Mouse (Mus musculus) layer of hippocampus, adult 18-20 months (tissue): ENCODE results near the gene Ank3. TPM values are rescaled to one million over a fixed set of nuclear protein-coding genes. Genes with fewer than 3 reads are reported as not detected.
A peak's percentile ranks its signal among the peaks of the same experiment; 100 is the strongest.

Experiments used
- DNase-seq, 2 experiments: peaks; one replicate each; pipeline ENCODE4 v3.0.0; 2022; ENCODE audit warnings: low spot score in 2 of 2
- total RNA-seq, 2 experiments: library from RNA; stranded (reverse); gene quantifications; 2 replicates each; pipeline ENCODE4 v1.2.3; 2021

The Ank3 gene
- total RNA-seq, 2 experiments from 2014 or later, result 414 to 427 TPM

DNA sequence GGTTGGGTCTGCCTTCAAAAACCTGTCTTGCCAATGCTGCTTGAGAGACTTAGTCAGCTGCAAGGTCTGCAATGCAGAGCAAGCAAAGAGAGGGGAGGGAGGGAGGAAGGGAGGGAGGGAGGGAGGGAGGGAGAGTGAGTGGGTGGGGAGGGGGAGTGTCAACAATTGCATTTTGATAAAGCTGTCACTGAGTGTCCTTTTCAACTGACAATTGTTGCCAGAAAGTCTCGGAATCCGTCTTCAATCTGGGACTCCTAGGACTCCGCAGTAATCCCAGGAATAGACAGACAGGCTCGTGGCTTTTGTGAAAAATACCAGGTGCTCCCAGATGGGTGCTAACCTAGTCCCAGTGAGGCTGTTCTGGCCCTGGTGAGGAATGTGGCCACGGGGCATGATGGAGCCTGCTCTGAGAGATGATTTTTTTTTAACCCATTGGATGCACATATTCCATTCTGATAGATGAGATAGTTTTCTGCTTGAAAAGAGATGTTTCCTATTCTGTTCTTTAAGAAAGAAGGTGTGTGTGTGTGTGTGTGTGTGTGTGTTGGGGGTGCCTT lies 254.6 kb downstream of the Ank3 start:
- no peak for DNase-seq

DNA sequence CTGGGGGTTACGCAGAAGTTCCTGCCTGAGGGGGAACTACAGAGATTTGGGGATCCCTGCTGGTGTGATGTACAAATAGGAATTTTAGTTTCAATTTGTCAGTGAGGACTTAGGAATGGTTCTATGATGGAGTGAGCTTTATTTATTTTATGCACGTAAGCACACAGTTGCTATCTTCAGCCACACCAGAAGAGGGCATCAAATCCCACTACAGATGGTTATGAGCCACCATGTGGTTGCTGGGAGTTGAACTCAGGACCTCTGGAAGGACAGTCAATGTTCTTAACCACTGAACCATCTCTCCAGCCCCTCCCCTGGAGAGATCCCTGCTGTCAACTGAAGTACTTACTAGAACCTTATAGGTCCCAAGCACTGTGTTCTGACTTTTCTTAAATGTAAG lies 255.6 kb downstream of the Ank3 start:
- DNase-seq, result no peak

DNA sequence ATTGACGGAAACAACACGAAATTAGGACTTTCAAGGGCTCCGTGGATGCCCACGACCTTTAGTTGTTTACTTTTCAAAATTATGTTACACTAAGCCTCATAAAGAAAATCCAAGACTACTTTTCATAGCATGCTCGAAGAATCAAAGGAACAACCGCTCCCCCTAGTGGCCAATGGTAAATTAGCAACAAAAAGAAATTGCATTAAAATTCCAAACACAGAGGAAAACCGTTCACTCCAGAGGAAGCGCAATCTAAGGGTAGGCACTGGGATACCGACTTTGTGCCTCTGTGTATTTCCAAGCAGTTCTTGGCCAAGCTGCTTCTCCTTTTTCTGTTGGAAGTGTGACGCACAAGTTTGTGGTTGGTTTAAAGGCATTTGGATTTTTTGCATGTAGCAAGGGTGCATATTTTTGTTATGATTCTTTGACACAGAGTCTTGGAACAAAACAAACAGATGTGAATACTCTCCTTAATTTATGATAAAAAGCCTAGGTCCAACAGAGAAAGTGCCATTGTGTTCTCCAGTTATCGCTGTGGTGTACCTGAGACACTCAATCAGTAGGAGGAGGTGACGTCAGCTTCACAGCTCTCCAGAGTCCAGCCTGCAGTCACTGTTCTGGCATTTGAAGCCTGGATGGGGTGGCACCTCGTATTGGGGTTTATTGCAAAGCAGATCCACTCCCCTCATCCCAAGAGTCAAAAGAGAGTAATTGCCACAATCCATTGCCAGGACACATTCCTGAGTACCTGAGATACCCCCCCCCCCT lies 256.5 kb downstream of the Ank3 start:
- peak; percentile 63 to 88 for DNase-seq

DNA sequence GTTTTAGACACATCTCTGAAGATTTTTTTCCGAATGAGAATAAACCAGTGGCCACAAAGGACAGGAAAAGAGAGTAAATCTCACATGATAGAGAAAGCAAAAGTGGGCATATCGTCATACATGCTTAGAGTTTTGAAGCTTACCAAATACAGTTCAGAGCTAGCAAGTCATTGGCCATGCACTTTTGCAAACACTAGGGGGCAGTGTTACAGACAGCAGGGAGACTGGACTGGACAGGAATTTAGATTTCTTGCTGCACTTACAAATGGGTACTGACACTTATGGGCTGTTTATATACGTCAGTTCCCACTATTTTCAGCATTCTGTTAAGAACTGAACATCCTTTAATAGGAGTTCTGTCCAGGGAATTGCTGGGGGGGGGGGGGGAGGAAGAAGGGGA lies 257.7 kb downstream of the Ank3 start:
- peak; percentile 42 to 75 for DNase-seq

- DNase-seq, result no peak
Measured at GRCm38 (mm10) chr10:69659818-69660217, 261.2 kb downstream of the Ank3 start.

GRCm38 (mm10) chr10:69662338-69662737 lies 263.8 kb downstream of the Ank3 start:
- DNase-seq, result peak; percentile 71 to 91

DNA sequence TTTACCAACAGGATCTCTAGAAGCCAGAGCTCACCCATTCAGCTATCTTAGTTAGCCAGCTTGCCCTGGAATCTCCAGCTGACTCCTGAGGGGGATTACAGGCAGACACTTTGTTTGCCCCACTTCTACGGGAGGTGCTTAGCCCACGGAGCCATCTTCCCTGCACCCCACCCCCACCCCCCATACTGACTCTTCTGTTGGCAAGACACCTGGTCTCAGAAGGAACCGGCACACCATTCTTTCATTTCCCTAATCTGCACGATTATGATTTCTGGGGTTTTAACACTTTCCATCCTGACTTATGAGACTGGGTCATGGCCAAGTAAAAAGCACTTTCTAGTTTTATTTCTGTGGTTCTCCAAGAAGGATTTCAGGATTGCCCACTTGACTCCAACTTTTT lies 268.9 kb downstream of the Ank3 start:
- no peak for DNase-seq

DNA sequence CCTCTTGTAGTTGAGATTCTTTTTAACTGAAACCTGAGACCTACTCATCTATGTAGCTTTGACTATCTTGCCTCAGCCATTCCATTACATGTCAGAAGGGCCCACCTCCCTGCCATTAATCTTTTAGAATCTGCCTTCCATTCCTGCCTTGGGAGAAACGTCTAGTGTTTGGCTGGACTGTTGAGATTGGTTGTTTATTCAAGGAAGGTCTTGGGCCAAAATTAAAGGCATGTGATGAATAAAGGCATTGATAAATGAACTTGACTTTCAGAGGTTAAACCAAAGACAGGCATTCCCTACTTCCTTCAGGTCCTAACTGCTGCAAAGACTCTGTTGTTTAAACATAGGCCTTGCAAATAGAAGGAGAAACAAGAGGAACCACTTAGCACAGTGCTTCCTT lies 271.9 kb downstream of the Ank3 start:
- no peak for DNase-seq

GRCm38 (mm10) chr10:69670959-69671358 lies 272.4 kb downstream of the Ank3 start:
- DNase-seq, result no peak

DNA sequence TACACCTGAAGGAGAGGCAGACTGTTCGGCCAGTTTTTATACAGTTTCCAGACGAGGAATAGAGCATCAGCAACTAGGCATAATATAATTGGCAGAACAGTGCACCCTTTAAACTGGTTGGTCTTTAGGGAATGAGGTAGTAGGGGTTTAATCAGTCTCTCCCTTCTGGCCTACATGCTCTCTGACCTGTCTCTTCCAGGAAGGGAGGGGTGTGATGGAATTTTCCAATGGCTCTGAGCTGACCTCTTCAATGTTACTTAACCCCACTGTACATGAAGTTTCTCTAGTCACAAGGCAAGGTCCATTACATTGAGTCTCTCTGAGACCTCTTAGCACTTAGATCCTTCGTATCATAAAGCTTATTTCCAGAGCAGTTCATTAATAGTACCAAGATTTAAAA lies 272.9 kb downstream of the Ank3 start:
- no peak for DNase-seq

DNA sequence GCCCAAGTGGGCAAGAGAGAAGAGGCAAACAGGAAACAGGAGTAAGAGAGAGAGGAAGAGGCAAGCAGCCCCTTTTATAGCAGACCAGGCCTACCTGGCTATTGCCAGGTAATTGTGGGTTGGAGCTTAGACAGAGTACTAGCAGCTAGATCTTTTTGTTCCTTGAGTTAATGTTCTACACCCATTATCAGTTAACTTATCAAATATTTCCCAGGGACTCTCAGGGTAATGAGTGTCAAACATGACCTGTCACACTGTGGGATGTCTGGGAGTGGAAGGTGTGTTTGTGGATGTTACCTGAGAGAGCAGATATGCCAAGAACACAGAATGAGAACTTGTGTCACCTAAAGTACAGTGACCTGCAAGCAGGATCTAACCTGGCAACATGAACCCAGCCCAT lies 274.0 kb downstream of the Ank3 start:
- DNase-seq, result no peak

DNA sequence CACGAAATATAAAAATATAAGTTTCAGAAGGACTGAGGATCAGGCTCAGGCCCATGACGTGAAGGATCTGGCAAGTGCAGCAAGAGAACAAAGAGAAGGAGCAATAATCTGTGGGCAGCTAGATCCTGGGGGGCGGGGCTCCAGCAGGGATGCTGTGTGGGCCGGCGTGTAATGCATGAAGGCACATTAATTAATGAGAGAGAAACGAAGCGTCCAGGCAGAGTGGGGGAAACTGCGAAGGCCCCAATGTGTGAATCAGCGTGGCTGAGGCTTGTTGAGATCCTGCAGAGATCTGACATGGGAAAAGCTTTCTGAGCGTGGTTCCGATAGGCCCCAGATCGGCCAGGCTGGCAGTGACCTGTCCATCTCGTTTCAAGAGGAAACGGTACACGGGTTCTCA lies 279.7 kb downstream of the Ank3 start:
- DNase-seq, result peak; percentile 38 to 52

- no peak for DNase-seq
Measured at GRCm38 (mm10) chr10:69686336-69686735, 287.8 kb downstream of the Ank3 start.

DNA sequence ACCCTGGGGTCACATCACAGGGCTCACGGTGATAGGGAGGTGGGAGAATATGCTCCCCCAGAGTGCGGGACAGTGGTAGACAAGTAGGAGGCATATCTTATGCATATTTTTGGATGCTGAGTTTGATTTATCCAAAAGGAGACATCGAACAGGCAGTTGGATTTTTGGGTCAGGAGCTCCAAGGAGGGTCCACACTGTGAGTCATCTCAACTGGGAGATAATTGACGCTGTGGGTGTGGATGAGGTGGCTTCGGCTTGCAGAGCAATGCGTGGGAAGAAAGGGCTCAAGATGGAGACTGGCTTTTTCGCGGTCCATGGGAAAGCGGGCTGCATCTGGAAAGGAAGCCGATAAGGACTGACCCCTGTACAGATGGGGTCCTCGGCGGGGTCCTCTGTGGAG lies 290.5 kb downstream of the Ank3 start:
- no peak for DNase-seq

DNA sequence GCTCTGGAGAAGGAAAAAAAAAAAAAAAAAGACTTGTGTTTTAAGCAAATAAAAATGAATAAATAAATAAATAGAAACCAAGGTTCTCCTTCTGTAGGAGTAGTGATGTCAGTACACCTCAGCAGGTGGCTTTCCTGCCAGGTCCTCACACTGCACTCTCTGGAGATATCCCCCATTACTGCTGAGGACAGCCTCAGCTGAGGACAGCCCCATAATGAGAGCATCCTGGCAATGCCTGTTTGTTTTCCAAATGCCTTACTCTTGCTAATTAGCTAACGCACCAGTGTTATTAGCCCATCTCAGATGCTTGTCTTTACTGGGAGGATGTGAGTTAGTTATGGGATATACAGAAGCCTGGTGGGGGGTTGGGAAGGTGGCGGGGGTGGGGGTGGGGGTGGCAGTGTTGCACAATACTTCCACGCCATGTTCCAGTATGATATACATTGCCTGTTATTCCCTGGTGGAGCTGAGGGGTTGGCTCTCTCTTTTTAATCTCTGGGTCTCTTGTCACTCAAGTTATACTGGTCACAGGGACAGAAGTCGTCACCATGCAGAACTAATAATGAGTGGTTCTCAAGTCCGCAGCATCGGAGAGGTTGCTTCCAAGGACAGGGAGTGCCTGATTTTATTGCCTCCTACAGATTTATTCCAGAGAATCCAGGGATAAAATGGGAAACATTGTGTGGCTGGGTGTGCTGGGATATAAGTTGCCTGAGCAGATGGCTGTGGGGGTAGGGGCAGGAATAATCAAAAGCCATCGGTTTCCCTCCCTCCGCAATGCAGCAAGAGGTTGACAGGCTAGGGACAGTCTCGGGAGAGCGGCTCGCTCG lies 291.8 kb downstream of the Ank3 start:
- peak; percentile 51 to 83 for DNase-seq

DNA sequence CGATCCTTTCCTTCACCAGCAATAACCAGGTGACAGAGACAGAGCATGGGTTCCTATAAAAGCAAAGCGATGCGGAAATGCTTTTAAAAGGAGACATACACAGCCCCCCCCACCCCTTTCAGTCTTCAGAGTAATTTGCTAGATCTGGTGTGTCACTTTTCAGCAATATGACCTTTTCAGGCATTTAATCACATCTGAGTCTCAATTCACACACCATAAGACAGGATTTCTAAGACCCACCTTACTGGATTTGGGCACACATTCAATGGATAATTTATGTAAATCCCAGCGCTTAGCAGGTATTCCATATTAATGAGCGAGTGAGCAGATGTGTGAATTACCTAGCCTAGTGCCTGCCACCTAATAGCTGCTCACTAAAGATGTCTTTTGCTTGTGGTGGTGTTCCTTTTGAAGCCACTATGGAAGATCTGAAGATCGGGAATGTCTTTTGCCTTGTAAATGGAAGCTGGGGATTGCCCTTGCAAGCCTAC lies 292.4 kb downstream of the Ank3 start:
- no peak for DNase-seq

- DNase-seq, result no peak
Measured at GRCm38 (mm10) chr10:69696019-69696418, 297.4 kb downstream of the Ank3 start.

- DNase-seq, result no peak
Measured at GRCm38 (mm10) chr10:69698699-69699098, 300.1 kb downstream of the Ank3 start.

DNA sequence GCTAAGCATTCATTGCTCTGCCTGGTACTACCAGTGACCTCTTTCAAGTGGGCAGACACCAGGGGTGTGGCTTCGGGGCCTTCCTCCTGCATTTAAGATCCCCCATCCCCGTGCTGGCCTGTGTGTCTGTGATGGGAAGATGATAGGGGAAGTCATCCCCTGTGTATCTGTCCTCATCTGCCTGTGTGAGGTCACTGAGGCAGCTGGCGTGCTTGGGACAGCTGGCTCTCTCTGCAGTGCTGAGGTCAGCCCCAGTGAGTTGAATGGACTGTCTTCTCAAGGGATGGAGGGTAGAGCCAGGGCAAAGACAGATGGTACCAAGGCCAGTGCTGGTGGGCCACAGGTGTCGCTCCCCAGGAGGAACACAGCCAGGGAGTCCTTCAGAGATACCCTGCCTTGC lies 302.7 kb downstream of the Ank3 start:
- no peak for DNase-seq

GRCm38 (mm10) chr10:69705806-69706768 lies 307.5 kb downstream of the Ank3 start:
- DNase-seq, result no peak
